Comparison of ENCODE assay signal across 20 mouse cellular contexts in the genomic region with DNA sequence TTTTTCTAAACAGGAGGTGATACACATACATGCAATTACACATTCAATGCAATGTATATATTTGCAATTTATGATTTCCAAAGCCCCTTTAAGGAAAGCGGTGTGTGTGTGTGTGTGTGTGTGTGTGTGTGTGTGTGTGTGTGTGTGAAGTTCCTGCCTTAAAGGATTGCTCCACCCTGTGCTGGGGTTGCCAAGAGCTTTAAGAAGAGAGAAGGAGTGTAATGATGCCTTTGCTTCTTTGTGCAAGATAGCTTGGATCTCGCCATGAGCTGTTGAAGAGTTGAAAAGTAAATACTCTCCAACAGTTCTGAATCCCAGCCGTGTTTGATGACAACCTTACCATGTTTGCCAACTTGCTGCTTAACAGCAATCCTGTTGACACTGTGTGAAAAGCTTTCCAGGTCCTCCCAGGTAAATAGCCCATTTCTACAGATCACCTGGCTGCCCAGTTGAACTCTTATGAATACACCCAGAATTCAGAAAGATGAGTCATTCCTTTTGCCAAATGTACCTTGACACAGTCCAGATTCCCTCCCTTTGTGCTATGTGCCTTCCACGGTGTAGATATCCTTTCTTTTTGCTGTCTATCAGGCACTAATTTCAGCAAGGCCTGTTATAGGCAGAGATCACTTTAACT.
DNase-seq lines count a peak whose midpoint lies in the region; ATAC-seq and TF ChIP-seq lines count a peak whose summit lies in the region.
"Had no signal": no experiment of that assay in that cellular context is flagged by ENCODE, and none has a peak within 500 bp of the region (broad histone marks: within the 10 kb centered on the region; RNA-seq: fewer than 3 reads in every experiment).

No protein-coding gene starts in this region.

- no peak for TF ChIP-seq POLR2A in lung, adult 2 months (IDR thresholded peaks at IDR 0.05; ENCODE audit: borderline replicate concordance, extremely low read depth, low read depth, low read length)

- 46% methylated on average over 4 of the region's 4 CpGs for WGBS in lung, embryonic 14.5 days
- WGBS in lung, adult 2 months, result 49% methylated on average over 4 of the region's 4 CpGs
- WGBS in stomach, embryonic 14.5 days, result 53% methylated on average over 4 of the region's 4 CpGs
- WGBS in heart, embryonic 11.5 days (ENCODE audit: insufficient replicate concordance), result 69% methylated on average over 4 of the region's 4 CpGs

- H3K4me2 ChIP-seq in lung, embryonic 14.5 days, result no peak overlapping the region
- H3K4me2 ChIP-seq in stomach, embryonic 14.5 days (replicated peaks; ENCODE audit: low read depth, low read length), result no peak overlapping the region
- no peak overlapping the region for H3K4me2 ChIP-seq in heart, embryonic 11.5 days
- H3K4me2 ChIP-seq: heart, embryonic 15.5 days; hindbrain, embryonic 14.5 days had no signal

- ATAC-seq in lung, embryonic 14.5 days (ENCODE audit: insufficient read depth), result peak; percentile 72
- peak; percentile 68 for ATAC-seq in stomach, embryonic 14.5 days (ENCODE audit: insufficient number of reproducible peaks, insufficient read depth, low FRiP score, low read depth)
- no peak for ATAC-seq in heart, embryonic 11.5 days (replicated peaks; ENCODE audit: insufficient number of reproducible peaks, low FRiP score, low TSS enrichment)
- ATAC-seq: activated CD4-positive, CD25-positive, alpha-beta regulatory T cell, adult 4 months; forebrain, embryonic 14.5 days; Patski had no signal

- H3K4me1 ChIP-seq in lung, embryonic 14.5 days (ENCODE audit: insufficient read depth), result no peaks in the 10 kb centered on the region
- H3K4me1 ChIP-seq in lung, adult 2 months (ENCODE audit: control insufficient read depth, insufficient read depth, low read length), result no peaks in the 10 kb centered on the region
- H3K4me1 ChIP-seq in stomach, embryonic 14.5 days (ENCODE audit: control insufficient read depth, insufficient read depth, low read length), result 0 out of 2 replicates have a peak, but pooled peaks cover 3% of the 10 kb centered on the region
- no peaks in the 10 kb centered on the region for H3K4me1 ChIP-seq in heart, embryonic 11.5 days (ENCODE audit: control insufficient read depth, insufficient read depth, low read length)
- H3K4me1 ChIP-seq: heart, embryonic 15.5 days; hindbrain, embryonic 10.5 days had no signal

- H3K27ac ChIP-seq in lung, embryonic 14.5 days (ENCODE audit: low read depth), result no peak overlapping the region
- peak overlapping the region; percentile 44; the same call in 1 of the 2 replicates for H3K27ac ChIP-seq in stomach, embryonic 14.5 days (ENCODE audit: low read length)
- H3K27ac ChIP-seq in heart, embryonic 11.5 days (ENCODE audit: low read depth, low read length), result no peak overlapping the region
- H3K27ac ChIP-seq: embryonic facial prominence, embryonic 10.5 days; heart, embryonic 15.5 days; hindbrain, embryonic 10.5 days; hindbrain, embryonic 14.5 days had no signal

- H3K9ac ChIP-seq in lung, embryonic 14.5 days, result no peak overlapping the region
- H3K9ac ChIP-seq in stomach, embryonic 14.5 days (replicated peaks; ENCODE audit: low read depth, low read length), result no peak overlapping the region
- no peak overlapping the region for H3K9ac ChIP-seq in heart, embryonic 11.5 days (ENCODE audit: low read depth, low read length)
- H3K9ac ChIP-seq: heart, embryonic 15.5 days; hindbrain, embryonic 14.5 days had no signal

- no peaks in the 10 kb centered on the region for H3K36me3 ChIP-seq in lung, embryonic 14.5 days (ENCODE audit: insufficient read depth)
- H3K36me3 ChIP-seq in stomach, embryonic 14.5 days (ENCODE audit: control insufficient read depth, insufficient read depth, low read length), result no peaks in the 10 kb centered on the region
- H3K36me3 ChIP-seq in heart, embryonic 11.5 days (ENCODE audit: control insufficient read depth, insufficient read depth, low read length), result no peaks in the 10 kb centered on the region
- H3K36me3 ChIP-seq: embryonic facial prominence, embryonic 10.5 days; heart, embryonic 15.5 days; hindbrain, embryonic 10.5 days had no signal

- H3K4me3 ChIP-seq in lung, embryonic 14.5 days (ENCODE audit: low read depth, low read length), result no peak overlapping the region
- no peak overlapping the region for H3K4me3 ChIP-seq in lung, adult 2 months (replicated peaks; ENCODE audit: extremely low read depth, low read depth, low read length)
- no peak overlapping the region for H3K4me3 ChIP-seq in stomach, embryonic 14.5 days (ENCODE audit: low read depth, low read length)
- no peak overlapping the region for H3K4me3 ChIP-seq in heart, embryonic 11.5 days (ENCODE audit: low read depth, low read length)
- H3K4me3 ChIP-seq: embryonic facial prominence, embryonic 10.5 days; heart, embryonic 15.5 days; hindbrain, embryonic 10.5 days had no signal

- no peaks in the 10 kb centered on the region for H3K9me3 ChIP-seq in lung, embryonic 14.5 days (ENCODE audit: low read depth, low read length)
- no peaks in the 10 kb centered on the region for H3K9me3 ChIP-seq in stomach, embryonic 14.5 days (ENCODE audit: control insufficient read depth, low read depth, low read length)
- no peaks in the 10 kb centered on the region for H3K9me3 ChIP-seq in heart, embryonic 11.5 days (replicated peaks; ENCODE audit: control insufficient read depth, low read length)
- H3K9me3 ChIP-seq: embryonic facial prominence, embryonic 10.5 days; heart, embryonic 15.5 days; hindbrain, embryonic 10.5 days had no signal

- peak; percentile 42 for DNase-seq in lung, embryonic 14.5 days
- DNase-seq in lung, adult 2 months, result no peak
- DNase-seq in urinary bladder, postnatal 14 days (ENCODE audit: low spot score), result peak; percentile 12
- no peak for DNase-seq in urinary bladder, adult 18-20 months (ENCODE audit: low spot score in 2 of 2)
- DNase-seq in right cerebral cortex, postnatal 4 days, result no peak
- DNase-seq: cerebellum, adult 11-12 months; cerebellum, adult 9-10 months; cerebellum, postnatal 25 days; gastrocnemius, postnatal 36 days; heart, adult 11 months had no signal

- no peaks in the 10 kb centered on the region for H3K27me3 ChIP-seq in lung, embryonic 14.5 days (ENCODE audit: insufficient read depth, low read length)
- no peaks in the 10 kb centered on the region for H3K27me3 ChIP-seq in stomach, embryonic 14.5 days (ENCODE audit: control insufficient read depth, insufficient read depth, low read length)
- H3K27me3 ChIP-seq in heart, embryonic 11.5 days (ENCODE audit: control insufficient read depth, insufficient read depth, low read length), result no peaks in the 10 kb centered on the region
- H3K27me3 ChIP-seq: CH12.LX; heart, embryonic 15.5 days; Patski had no signal

- no peak for TF ChIP-seq CTCF in lung, embryonic 14.5 days (IDR thresholded peaks at IDR 0.05; ENCODE audit: low read depth)
- no peak for TF ChIP-seq CTCF in lung, adult 2 months (IDR thresholded peaks at IDR 0.05; ENCODE audit: insufficient read depth, low read length)

Comparison
In these comparisons a context has a peak if more than half of its experiments do, and no peak if none do; other contexts are left out.
1. DNase-seq: peak in lung, embryonic 14.5 days (single experiment) and urinary bladder, postnatal 14 days (single experiment); none in lung, adult 2 months (single experiment), urinary bladder, adult 18-20 months (0 of 2) and right cerebral cortex, postnatal 4 days (single experiment).